Mouse (Mus musculus) embryonic facial prominence, embryonic 14.5 days (tissue): ENCODE measurements around the gene 6430571L13Rik. TPM values are rescaled to one million over a fixed set of nuclear protein-coding genes. Genes with fewer than 3 reads are reported as not detected.
"Not testable (repeated sequence)": the region's sequence is repeated elsewhere in the genome, so short reads cannot be mapped to it uniquely, and the experiment has no call there.

Source experiments
- ATAC-seq: fragments of 200-750 bp; cut with Nextera tagmentation; 2 replicates; pipeline ENCODE4 v1.8.0; 2017; ENCODE audit warnings: low read depth, moderate number of reproducible peaks, moderate TSS enrichment
- DNase-seq: peaks from one replicate; pipeline ENCODE4 v3.0.0-alpha.2; 2015; ENCODE audit warnings: low spot score
- H3K27ac ChIP-seq: fragments of 300-500 bp; sonication (generic); replicated peaks from 2 replicates; pipeline ENCODE4 v1.5.1; 2014; ENCODE audit warnings: low read depth, mild to moderate bottlenecking, low read length, moderate library complexity
- H3K27me3 ChIP-seq: fragments of 300-500 bp; sonication (generic); replicated peaks from 2 replicates; pipeline ENCODE4 v1.6.1; 2014; ENCODE audit warnings: low read length; ENCODE audit not compliant: control insufficient read depth, insufficient read depth
- H3K36me3 ChIP-seq: fragments of 300-500 bp; sonication (generic); 2 replicates; pipeline ENCODE4 v1.6.1; 2014; ENCODE audit warnings: low read length, mixed read lengths; ENCODE audit not compliant: control insufficient read depth, insufficient read depth
- H3K4me1 ChIP-seq: fragments of 300-500 bp; sonication (generic); 2 replicates; pipeline ENCODE4 v1.6.1; 2014; ENCODE audit warnings: antibody characterized with exemption, low read length; ENCODE audit not compliant: control insufficient read depth, insufficient read depth
- H3K4me2 ChIP-seq: fragments of 300-500 bp; sonication (generic); 2 replicates; pipeline ENCODE4 v1.6.1; 2014; ENCODE audit warnings: low read depth, mild to moderate bottlenecking, low read length, moderate library complexity, mixed read lengths
- H3K4me3 ChIP-seq: fragments of 300-500 bp; sonication (generic); 2 replicates; pipeline ENCODE4 v1.5.1; 2014; ENCODE audit warnings: low read depth, mild to moderate bottlenecking, low read length
- H3K9ac ChIP-seq: fragments of 300-500 bp; sonication (generic); 2 replicates; pipeline ENCODE4 v1.6.1; 2014; ENCODE audit warnings: low read depth, mild to moderate bottlenecking, low read length, moderate library complexity, mixed read lengths
- H3K9me3 ChIP-seq: fragments of 300-500 bp; sonication (generic); 2 replicates; pipeline ENCODE4 v1.6.1; 2016; ENCODE audit warnings: low read length; ENCODE audit not compliant: control insufficient read depth
- WGBS: fragments of 180-500 bp; shearing (Covaris S2); extraction: QIAGEN DNeasy Blood & Tissue Kit; methylation state at CpG from one replicate; pipeline ENCODE4 v1.1.7; 2014; 5-methylcytosine and 5-hydroxymethylcytosine counted together
- polyA plus RNA-seq: library from polyadenylated mRNA; unstranded; fragments of >200 nt; fragmentation: Nextera tagmentation; extraction: Ambion mirVana; gene quantifications from 2 replicates; pipeline ENCODE4 v1.2.1, GENCODE M21; 2014

Gene 6430571L13Rik
- polyA plus RNA-seq, 1 experiment from 2014 or later: 0.96 TPM

GRCm38 (mm10) chr9:107304383-107304782 lies 36.0 kb upstream of the 6430571L13Rik start:
- H3K9ac ChIP-seq: no peak overlapping the region
- ATAC-seq (no peak), DNase-seq (no peak)
- peaks cover 26% of the 10 kb centered on the region for H3K36me3 ChIP-seq
- H3K4me3 ChIP-seq: no peak overlapping the region
- H3K27ac ChIP-seq: no peak overlapping the region
- H3K9me3 ChIP-seq: no peaks in the 10 kb centered on the region
- WGBS: 88% methylated on average over 3 of the region's 3 CpGs
- no peak overlapping the region for H3K4me2 ChIP-seq
- no peaks in the 10 kb centered on the region for H3K27me3 ChIP-seq
- 0 out of 2 replicates have a peak, but pooled peaks cover 3% of the 10 kb centered on the region for H3K4me1 ChIP-seq

GRCm38 (mm10) chr9:107305012-107305411 lies 35.4 kb upstream of the 6430571L13Rik start:
- Histone ChIP-seq H3K27ac (no peak overlapping the region), H3K36me3 (peaks cover 24% of the 10 kb centered on the region), H3K4me3 (no peak overlapping the region), H3K9me3 (no peaks in the 10 kb centered on the region), H3K27me3 (no peaks in the 10 kb centered on the region), H3K4me2 (no peak overlapping the region), H3K9ac (no peak overlapping the region), H3K4me1 (0 out of 2 replicates have a peak, but pooled peaks cover 3% of the 10 kb centered on the region)
- 78% methylated on average over 4 of the region's 4 CpGs for WGBS
- DNase-seq (no peak), ATAC-seq (no peak)

- 0 out of 2 replicates have a peak, but pooled peaks have one; percentile 12 for ATAC-seq
- no peak for DNase-seq
Observed at GRCm38 (mm10) chr9:107305601-107306542, 34.5 kb upstream of the 6430571L13Rik start.

GRCm38 (mm10) chr9:107306673-107307072 lies 33.7 kb upstream of the 6430571L13Rik start:
- not testable (repeated sequence) for DNase-seq, H3K27me3 ChIP-seq, H3K27ac ChIP-seq, H3K36me3 ChIP-seq, H3K4me1 ChIP-seq, H3K9me3 ChIP-seq, ATAC-seq, H3K4me2 ChIP-seq, H3K9ac ChIP-seq, H3K4me3 ChIP-seq
- WGBS: 100% methylated on average over 1 of the region's 1 CpGs

More at GRCm38 (mm10) chr9:107305601-107306542, 34.5 kb upstream of the 6430571L13Rik start:
- Histone ChIP-seq H3K4me2 (no peak overlapping the region), H3K36me3 (peaks cover 15% of the 10 kb centered on the region), H3K4me1 (0 out of 2 replicates have a peak, but pooled peaks cover 3% of the 10 kb centered on the region), H3K27me3 (no peaks in the 10 kb centered on the region), H3K9ac (no peak overlapping the region), H3K27ac (peak overlapping the region; percentile 33), H3K9me3 (no peaks in the 10 kb centered on the region), H3K4me3 (no peak overlapping the region)
- 46% methylated on average over 11 of the region's 13 CpGs for WGBS

GRCm38 (mm10) chr9:107307099-107307872 lies 33.1 kb upstream of the 6430571L13Rik start:
- H3K9me3 ChIP-seq: no peaks in the 10 kb centered on the region
- H3K27me3 ChIP-seq: no peaks in the 10 kb centered on the region
- no peak for ATAC-seq
- H3K4me1 ChIP-seq: 0 out of 2 replicates have a peak, but pooled peaks cover 3% of the 10 kb centered on the region
- H3K27ac ChIP-seq: peak overlapping the region; percentile 48; the same call in 1 of the 2 replicates
- peaks cover under 1% of the 10 kb centered on the region; the same call in 1 of the 2 replicates for H3K36me3 ChIP-seq
- 0 out of 2 replicates have a peak overlapping the region, but pooled peaks have one; percentile 34 for H3K9ac ChIP-seq
- 82% methylated on average over 11 of the region's 11 CpGs for WGBS
- H3K4me2 ChIP-seq: no peak overlapping the region
- DNase-seq: no peak
- no peak overlapping the region for H3K4me3 ChIP-seq

- peak; percentile 51; the same call in 1 of the 2 replicates for ATAC-seq
- WGBS: 44% methylated on average over 9 of the region's 12 CpGs
- no peak overlapping the region for H3K4me3 ChIP-seq
Observed at GRCm38 (mm10) chr9:107307886-107308285, 32.5 kb upstream of the 6430571L13Rik start.

GRCm38 (mm10) chr9:107308346-107309000 lies 31.9 kb upstream of the 6430571L13Rik start:
- no peaks in the 10 kb centered on the region for H3K9me3 ChIP-seq
- no peak overlapping the region for H3K27ac ChIP-seq
- 79% methylated on average over 9 of the region's 9 CpGs for WGBS
- no peak overlapping the region for H3K4me3 ChIP-seq
- H3K4me2 ChIP-seq: no peak overlapping the region
- H3K4me1 ChIP-seq: 0 out of 2 replicates have a peak, but pooled peaks cover 3% of the 10 kb centered on the region
- ATAC-seq: no peak
- no peak overlapping the region for H3K9ac ChIP-seq
- H3K27me3 ChIP-seq: no peaks in the 10 kb centered on the region
- no peak for DNase-seq
- no peaks in the 10 kb centered on the region for H3K36me3 ChIP-seq

More at GRCm38 (mm10) chr9:107307886-107308285, 32.5 kb upstream of the 6430571L13Rik start:
- peak; percentile 45 for DNase-seq
- no peaks in the 10 kb centered on the region for H3K27me3 ChIP-seq
- 0 out of 2 replicates have a peak overlapping the region, but pooled peaks have one; percentile 34 for H3K9ac ChIP-seq
- H3K9me3 ChIP-seq: no peaks in the 10 kb centered on the region
- H3K4me2 ChIP-seq: no peak overlapping the region
- no peaks in the 10 kb centered on the region for H3K36me3 ChIP-seq
- H3K4me1 ChIP-seq: 0 out of 2 replicates have a peak, but pooled peaks cover 3% of the 10 kb centered on the region
- peak overlapping the region; percentile 48; the same call in 1 of the 2 replicates for H3K27ac ChIP-seq

GRCm38 (mm10) chr9:107309171-107309570 lies 31.2 kb upstream of the 6430571L13Rik start:
- Histone ChIP-seq H3K9ac (no peak overlapping the region), H3K9me3 (no peaks in the 10 kb centered on the region), H3K4me2 (no peak overlapping the region), H3K4me1 (0 out of 2 replicates have a peak, but pooled peaks cover 3% of the 10 kb centered on the region), H3K36me3 (no peaks in the 10 kb centered on the region), H3K4me3 (no peak overlapping the region), H3K27ac (no peak overlapping the region), H3K27me3 (no peaks in the 10 kb centered on the region)
- 58% methylated on average over 9 of the region's 9 CpGs for WGBS
- ATAC-seq (no peak), DNase-seq (no peak)
